Mouse (Mus musculus) cerebellum, postnatal 10 days (tissue): ENCODE data around the gene Eml4.

Source experiments
- DNase-seq, 2 experiments: peaks; one replicate each; pipeline ENCODE4 v3.0.0; 2021; ENCODE audit warnings: mixed read lengths in 2 of 2

Gene Eml4

DNA sequence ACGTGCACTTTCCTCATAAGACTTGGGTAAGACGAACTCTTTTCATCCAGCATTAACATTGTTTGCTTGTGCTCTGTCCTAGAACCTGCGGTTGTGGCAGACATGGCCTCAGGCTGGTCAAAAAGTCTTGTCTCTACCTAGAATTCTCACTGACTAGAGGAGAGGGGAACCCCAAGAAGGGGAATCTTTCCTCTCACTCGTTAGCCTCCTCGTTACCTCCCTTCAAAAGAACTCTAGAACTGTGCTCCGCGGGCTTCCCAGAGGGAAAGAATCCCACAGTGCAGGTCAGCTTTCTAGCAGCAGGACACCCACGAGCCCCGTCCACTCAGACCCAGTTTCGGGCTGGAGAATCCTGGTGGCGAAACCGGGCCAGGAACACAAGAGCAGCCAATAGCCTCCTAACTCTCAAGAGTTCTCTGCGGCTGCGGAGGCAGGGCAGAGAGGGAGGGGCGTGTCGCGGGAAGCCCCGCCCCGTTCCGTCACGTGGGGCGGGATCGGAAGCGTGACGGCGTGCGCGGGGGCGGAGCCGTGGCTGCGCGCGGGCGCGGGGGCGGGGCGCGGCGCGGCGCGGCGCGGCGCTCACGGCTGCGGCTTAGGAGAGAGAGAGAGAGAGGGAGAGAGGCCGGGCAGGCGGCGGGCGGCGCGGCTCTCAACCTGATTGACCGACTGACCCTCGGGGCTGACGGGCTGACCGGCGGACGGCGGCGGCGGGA lies at the start of gene Eml4:
Gene Eml4, plus strand, starts transcription at position 553 of the 713 bp plus-strand sequence.
- peak; percentile 98 for DNase-seq

DNA sequence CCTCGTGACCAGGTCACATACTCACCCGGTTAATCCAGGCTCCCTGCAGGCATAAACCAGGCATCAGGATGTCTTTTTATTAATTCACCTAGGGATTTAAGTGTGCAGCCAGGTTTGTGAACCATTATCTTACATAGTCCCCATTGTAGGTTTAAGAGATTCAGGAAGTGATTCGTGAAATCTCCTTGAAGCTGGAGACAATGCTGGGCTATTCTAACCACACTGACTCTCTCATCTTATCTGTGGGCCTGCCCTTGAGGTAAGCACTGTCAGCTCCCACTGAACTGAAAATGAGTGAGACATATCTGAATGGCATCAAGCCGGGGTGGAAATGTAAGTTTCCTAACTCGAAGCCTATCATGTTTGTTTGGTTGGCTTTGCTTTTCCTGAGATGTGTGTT lies 49.3 kb upstream of the Eml4 start:
- no peak for DNase-seq

DNA sequence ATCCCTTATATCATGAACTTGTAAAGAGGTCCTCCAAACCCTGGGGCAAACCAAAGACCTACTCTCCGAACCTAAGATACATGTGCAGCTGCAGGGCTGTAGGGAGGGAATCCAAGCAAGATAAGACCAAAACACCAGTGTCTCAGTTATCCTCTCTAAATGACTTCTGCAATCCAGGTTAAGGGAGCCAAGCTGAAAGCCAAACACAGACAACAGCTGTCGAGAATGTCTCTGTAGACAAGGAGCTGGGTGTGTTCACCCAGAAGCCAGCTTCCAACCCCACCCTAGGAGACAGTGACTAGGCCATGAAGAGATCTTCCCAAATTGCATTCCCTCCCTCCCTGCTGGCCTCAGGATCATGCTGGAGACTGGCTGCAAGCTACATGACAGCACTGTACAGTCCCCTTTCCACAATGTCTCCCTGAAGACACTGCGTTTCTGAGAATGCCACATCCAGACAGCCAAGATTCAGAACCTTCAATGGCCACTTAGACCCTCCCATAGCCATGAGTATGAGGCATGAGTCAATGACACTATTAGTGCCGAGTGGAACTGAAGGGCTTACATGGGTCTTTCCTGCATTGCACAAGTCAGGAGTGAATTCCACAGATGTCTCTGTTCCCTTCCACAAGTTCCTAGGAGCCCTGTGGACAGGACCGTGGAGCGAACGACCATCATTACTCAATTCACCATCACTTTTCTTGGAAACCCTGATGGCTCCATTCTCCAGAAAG lies 46.5 kb upstream of the Eml4 start:
- DNase-seq = no peak

DNA sequence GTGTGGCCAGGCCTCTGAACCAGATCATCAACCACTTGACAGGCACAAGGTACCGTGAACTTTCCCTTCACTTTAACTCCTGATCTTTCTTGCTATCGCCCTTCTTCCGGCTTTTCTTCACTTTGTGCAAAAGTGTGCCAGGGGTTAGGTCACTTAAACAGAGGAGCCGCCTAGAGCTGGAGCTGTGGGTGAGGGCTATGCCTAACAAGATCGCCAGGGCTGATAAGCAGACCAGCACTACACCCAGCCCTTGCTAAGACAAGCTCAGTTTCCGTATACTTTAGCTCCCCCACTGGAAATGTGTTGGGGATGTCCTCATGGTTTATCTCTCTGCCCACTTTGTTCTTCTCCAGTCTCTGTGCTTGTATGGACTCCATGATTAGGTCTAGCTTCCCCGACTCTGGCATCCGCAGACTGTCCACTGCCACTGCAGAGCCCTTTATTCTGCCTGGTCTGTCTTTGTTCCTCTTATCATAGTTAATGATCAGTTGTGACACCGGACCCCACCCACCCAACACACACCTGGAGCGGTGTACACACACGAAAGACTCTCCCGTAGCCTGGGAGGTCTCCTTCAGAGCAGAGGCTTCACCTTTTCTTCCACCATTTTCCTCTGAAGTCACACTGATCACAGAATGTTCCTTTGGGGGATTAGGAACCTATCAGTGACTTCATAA lies 43.6 kb upstream of the Eml4 start:
- DNase-seq = no peak

DNA sequence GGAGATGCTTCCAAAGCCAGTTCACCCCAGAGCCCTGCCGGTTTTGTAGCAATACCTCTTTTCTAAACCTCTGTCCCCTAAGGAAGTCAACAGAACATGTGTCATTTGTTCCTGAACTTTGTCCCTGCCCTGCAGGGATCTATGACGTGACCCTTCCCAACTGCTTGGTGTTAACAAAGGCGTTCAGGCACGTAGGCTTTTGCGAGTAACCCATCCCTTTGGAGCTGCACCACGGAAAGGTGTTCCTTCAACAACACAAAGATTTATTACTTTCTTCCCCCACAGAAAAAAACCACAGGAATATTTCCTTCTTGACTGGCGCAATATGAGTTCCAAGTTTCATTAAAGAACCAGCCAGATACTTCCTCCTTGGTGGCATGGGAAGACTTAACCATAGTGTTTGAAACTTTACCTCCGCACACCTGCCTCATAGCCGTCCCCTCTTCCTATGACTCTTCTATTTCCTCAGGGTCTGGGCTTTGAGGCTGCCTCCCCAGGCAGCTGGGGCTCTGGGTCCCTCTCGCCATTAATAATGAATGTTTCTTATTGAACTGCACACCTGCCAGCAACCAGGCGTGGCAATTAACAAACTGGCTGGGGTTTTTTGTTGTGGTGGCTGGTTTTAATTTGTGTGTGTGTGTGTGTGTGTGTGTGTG lies 43.0 kb upstream of the Eml4 start:
- DNase-seq = no peak

DNA sequence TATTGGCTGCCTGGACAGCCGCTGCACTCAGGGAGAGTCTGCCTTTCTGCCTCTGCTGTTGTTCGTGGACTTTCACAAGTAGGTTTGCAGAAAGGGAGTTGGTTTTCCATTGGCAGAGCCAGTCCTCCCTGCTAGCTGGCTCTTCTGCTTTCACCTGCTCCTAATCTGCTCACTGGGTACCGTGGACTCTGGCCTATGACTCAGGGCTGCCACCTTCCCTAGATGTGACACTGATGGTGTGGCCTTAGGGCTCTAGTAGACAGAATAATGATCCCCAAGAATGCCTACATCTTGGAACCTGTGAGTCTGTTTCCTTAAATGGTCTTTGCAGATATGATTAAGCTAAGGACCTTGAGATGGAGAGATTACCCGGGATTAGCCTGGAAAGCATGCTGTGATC lies 42.3 kb upstream of the Eml4 start:
- DNase-seq = no peak

DNA sequence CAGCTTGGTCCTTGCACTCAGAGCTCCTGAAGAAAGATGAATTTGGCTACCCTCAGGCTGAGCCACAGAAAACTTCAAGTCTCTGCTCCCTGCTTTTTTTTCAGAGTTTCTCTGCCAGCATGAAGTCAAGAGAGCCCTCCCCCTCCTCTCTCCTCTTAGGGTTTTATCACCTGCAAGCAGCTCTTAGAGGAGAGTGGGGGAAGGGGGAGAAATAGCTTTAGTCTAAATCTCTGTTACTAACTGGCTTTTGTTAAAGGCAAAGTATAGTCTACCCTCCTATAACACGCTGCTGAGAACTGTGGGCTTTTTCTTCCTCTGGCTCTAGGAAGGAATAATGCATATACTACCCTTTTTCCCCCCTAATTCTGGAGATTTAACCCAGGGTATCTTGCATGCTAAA lies 41.5 kb upstream of the Eml4 start:
- DNase-seq = no peak

DNA sequence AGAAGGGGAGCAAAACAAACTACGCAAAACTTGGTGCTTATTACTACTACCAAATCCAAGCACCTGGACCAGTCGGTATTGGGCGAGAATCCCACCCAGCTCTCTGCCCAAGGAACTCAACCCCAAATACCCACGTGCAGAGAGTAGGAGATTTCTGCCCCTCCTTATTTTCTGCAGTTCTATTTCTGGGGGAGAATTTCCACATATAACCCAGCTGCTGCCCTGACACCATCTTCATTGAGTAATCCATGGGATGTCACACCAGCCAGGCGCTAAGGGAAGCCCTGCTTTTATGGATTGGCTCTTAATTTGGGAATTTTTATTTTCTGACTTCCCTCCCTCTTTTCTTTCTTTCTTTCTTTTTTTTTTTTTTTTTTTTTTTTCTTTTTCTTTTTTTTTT lies 38.9 kb upstream of the Eml4 start:
- no peak for DNase-seq

DNA sequence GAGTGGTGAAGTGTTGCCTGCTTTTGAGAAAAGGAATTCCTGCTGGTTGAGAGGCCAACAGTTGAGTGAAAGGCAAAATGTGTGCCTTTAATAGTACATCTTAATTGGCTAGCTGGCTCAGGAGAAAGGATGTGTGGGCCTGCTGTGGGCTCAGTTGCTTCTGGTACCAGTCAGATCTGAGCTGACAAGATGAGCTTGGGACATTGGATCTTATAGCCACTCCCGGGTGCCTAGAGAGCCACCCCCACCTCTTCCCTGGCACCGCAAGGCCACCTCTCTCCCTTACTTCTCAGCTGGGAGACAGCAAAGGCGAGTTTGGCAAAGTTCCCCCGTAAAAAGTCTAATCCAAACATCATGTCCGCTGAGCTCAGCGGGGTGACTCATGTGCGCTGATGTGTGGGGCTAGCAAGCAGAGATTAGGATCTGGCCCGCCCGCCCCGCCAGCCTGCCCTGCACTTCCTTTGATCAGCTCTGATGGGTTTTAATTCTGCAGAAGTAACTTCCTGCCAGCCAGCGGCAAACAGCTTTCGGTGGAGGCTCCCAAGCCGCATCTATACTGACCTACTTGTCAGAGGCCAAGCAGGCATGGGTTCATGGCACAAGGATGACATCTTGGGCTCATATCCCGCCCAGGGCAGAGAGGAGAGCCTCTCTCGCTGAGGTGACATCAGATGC lies 38.4 kb upstream of the Eml4 start:
- peak; percentile 51 to 65 for DNase-seq

DNA sequence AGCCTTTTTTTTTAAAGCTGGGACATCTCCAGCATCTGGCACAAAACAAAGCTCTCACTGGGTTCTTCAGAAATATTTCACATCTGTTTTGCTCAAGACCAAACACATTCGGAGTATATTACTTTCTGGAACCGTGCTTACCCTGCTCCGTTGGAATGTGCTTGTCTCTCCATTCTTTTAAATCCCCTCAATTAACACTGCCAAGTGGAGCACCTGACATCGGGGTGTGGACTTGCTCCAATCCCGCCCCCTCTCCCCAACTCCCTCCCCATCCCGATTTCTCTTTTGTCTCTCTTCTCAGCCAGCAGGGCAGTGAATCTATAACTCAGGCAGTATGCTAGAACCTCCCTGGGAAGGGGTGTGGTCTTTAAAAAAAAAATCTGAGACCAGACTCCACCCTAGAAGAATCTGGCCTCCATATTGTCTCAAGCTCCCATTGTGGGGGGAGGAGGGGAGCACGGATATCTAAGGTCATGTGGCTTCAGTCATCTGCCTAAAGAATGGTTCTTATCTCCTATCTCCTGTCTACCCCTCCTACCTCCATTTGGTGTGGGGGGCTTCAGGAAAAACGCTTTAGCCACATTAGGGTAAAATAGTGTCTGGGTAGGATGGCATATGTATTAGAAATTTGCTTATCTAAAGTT lies 37.6 kb upstream of the Eml4 start:
- no peak for DNase-seq

DNA sequence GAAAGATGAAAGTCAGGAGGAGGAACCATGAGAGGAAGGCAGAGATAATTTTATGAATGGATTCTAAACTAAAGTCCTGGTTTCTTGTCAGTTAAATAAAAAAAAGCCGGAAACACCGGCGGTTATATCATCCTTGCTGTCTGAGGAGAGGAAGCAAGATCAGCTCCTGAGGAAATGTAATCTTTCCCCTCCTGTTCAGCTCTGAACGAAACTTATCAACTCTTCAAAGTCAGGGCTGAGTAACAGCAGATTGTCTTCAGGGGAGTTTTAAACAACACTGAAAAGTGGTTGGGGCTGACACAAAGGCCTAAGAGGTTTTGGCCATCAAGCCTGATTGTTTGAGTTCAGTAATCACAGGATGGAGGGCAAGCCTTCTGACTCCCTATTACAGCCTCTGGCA lies 35.3 kb upstream of the Eml4 start:
- DNase-seq = no peak

DNA sequence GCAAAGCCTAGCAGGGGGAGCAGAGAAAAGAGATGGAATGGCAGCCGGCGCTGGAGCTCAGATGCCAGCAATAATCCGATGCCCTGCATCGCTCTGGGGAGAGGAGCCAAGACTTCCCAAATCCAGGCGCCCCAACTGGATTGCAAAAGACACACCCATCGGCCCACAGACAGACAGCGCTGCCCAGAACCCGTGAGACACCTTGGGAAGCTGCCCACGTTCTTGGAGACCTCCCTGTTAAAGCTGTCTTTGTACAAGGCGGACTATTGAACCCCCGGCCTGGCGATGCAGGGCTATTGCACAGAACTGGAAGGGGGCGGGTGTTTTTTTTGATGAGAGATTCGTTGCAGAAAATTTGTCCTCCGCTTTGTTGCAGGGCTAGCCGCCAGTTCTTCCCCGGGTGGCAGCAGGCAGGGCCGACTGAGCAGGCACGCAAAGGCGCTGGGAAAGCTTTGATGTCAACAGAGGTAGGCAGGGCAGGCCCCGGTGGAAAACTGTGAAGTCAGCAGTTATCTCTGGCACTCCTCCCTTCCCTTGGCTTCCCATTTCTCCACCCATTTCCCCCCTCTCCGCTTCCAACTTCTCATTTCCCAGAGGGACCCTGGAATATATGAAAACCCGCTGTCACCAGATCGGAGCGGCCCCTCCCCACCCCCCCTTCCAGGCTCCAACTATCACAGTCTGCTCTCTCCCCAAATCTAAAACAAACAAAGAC lies 28.0 kb upstream of the Eml4 start:
- peak; percentile 53 to 65 for DNase-seq

DNA sequence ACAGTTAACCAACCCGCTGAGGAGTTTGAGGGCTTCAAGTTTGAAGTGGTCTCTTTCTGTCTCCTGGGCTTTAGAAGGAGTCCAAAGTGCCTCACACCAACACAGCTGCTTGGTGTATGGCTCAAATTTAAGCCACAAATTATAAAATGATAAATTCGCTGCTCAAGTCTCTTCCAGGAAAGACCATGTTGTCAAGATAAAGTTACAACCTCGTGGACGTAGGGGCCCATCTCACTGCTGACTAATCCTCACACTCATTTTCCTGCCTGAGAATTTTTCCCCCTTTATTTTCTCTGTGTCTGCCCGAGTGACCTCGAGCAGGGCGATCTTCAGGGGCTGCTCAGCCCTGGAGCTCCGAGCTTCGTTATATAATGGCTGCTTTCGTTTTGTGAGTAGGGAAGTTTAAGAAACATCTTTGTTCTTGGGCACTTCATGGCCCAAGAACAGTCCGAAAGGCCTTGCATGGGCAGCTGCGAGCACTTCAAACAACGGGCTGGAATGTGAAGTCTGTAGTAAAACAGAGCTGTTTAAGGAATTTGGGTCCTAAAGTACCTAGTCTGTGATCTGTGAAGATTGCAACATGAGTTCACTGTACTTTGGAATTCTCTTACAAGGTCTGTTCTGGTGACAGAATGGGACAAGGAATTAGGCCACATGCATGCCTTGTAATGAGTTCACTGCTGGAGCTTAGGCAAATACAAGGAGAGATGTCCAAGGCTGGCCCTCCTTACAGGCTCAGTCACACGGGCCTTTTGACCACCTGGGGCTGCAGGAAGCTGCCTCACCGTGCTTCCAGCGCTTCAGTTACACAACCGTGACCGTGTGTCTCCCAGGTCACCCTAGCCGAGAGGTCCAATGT lies 27.1 kb upstream of the Eml4 start:
- DNase-seq = no peak

DNA sequence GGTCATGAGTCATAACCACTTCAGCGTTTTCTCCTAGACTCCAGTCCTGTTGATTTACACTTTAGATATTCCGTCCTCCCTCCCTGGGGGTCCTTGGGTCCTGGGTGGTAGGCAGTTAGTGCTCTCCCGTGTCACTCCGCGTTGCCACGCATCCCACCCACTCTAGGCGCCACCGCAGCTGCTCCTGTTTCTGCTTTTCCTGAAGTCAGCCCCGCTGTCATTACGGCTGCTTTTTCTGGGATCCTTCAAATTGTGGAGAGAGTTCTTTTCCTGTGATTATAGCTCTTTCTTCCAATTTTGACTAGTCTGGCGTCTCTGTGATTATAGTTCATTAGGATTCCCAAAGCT lies 26.5 kb upstream of the Eml4 start:
- no peak for DNase-seq

DNA sequence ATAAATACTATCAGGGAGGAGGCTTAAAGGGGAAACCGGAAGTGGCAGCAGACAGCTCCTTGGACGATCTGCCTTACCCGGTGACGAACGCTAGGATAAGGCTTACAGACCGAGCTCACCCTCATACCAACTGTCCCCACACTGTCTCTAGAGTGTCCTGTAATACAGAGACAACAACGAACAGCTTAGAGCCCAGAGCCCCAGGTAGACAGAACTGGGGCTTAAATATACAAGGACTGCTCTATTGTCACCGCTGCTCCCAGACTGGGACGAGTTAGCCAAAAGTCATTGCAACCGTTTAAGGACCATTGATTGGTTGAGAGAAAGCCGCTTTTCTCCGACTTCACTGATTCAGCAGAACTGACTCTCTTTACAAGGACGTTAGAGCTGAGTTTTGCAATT lies 15.5 kb upstream of the Eml4 start:
- DNase-seq = no peak

DNA sequence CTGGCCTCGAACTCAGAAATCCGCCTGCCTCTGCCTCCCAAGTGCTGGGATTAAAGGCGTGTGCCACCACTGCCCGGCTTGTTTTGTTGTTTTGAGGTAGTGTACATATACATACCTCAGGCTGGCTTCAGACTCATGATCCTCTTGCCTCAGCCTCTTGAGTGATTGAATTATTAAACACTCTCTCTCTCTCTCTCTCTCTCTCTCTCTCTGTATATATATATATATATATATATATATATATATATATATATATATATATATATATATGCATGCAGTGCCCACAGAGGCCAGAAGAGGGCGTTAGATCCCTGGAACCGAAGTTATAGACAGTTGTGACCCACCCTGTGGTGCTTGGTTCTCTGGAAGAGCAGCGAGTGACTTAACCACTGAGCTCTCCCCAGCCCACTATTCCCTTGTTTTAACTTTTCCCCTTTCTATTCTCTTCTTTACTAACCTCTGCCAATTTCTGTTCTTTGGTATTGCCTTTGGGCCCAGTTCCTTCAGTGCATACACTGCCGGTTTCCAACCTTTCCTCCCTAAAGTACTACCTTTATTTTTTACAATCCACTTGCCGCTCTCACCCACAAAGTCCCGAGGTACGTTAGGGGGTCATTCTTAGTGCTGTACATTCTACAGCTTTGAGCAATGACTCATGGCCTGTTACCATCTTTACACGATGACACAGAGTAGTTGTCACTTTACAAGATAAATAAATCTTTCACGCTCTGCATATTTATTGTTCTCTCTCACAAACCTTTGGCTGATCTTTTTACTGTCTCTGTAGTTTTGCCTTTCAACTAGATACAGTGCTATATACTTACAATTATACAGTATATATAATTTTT lies 13.5 kb upstream of the Eml4 start:
- no peak for DNase-seq

DNA sequence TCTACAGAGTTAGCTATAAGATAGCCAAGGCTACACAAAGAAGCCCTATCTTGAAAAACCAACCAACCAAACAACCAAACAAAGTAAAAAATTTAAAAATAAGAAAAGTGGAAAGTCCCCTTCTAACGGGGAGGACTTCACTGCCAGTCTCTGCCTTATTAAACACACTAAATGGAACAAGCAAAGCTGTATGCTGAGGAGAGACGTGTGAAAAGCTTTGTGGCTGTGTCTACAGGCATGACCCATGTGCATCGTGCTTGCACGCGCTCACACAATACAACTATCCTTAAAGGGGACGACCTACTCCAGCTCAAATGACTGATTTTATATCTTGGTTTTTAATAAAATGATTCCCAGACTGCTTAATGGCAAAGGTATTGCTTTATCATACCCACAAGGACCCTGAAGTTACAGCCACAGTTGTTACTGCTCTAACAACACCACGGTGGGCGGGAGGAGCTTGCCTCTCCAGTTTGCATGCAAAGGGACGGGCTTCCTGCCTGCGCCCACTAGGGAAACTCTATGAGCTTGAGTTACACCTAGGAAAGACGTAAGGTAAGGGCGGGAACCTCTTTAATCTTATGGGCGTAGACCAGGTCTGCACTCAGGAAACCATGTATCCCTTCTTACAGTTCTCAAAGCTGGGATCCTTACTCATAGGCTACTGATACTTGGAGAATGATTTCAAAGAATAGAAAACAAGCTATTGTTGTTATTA lies 11.2 kb upstream of the Eml4 start:
- no peak for DNase-seq

DNA sequence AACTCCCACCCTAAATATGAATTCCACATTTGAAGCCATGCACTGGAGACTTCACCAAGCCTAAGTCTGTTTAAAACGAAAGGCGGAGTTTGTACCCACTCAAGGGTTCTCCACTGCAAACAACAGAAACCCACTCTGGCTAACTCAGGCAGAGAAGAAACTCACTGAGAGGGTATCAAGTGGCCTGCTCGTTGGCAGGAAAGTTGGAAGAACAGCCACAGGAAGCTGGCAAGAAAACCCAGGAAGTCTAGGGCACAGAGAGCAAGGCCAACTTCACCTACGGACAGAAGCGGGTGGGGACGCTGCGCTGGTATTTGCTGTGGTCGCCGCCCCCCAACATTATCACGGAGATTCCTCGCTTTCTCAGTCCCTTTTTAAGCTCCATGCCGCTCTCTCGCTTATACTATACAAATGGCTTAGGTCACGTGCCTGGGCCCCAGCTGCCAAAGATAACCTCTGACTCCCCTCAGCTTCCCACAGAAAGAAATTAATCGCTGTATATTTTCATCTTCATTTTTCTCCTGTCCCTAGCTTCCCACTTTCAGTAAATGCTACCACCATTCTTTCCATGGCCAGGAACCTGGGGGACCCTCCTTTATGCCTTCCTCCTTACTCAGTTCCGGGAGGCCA lies 9.7 kb upstream of the Eml4 start:
- no peak for DNase-seq

DNA sequence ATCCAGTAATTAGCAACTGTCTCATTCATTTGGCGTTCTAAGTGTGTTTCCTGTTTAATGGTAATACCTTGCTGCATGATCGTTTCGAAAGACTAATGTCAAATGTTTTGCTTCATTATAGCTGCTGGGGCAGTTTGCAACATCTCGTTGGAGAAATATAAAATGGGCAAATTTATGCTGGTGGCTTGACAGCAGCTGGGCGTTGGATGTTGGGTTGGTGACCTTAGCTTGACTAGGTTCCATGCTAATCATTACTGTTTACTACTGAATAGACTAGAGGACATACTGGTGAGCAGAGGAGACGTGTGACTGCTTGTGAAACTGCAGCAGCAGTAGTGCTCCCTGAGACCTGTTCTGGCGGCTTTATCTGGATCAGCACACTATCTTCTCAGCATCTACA lies 6.5 kb upstream of the Eml4 start:
- DNase-seq = no peak
